Comparison of ENCODE assay signal across 16 mouse cellular contexts in the genomic region with DNA sequence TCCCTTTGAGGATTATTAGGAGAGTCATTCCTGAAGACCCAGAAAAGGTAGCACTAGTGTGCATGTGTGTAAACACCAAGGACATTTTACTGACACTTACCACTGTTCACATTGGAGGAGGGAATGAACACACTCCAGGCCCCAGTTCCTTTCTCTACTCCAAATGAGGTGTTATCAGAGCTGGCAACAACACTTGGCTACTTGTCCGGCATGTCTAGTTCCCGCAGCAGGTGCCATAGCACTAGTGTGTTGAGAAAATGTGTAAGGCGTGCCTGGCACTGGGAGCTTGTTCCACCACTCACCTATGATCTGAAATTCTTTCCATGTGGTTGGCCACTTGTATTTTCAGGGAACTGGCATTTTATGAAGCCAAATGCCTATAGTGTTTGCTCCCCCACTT.
DNase-seq lines count a peak whose midpoint lies in the region; ATAC-seq and TF ChIP-seq lines count a peak whose summit lies in the region.
"Had no signal": no experiment of that assay in that cellular context is flagged by ENCODE, and none has a peak within 500 bp of the region (broad histone marks: within the 10 kb centered on the region; RNA-seq: fewer than 3 reads in every experiment).

No protein-coding gene starts in this region.

- no peak overlapping the region for H3K9ac ChIP-seq in heart, adult 2 months (ENCODE audit: low read depth, low read length)
- H3K9ac ChIP-seq in heart, embryonic 13.5 days: no peak overlapping the region
- H3K9ac ChIP-seq: liver, embryonic 15.5 days had no signal

- H3K4me1 ChIP-seq in heart, adult 2 months (ENCODE audit: control insufficient read depth, insufficient read depth, low read length): peaks cover 5% of the 10 kb centered on the region
- peaks cover 49% of the 10 kb centered on the region for H3K4me1 ChIP-seq in heart, embryonic 13.5 days

- H3K27ac ChIP-seq in gastrocnemius, adult 2 months: peak overlapping the region; percentile 82
- H3K27ac ChIP-seq in heart, adult 2 months: peak overlapping the region; percentile 73
- peak overlapping the region; percentile 77 for H3K27ac ChIP-seq in heart, embryonic 13.5 days (replicated peaks)
- H3K27ac ChIP-seq: liver, embryonic 15.5 days had no signal

- H3K9me3 ChIP-seq in heart, embryonic 13.5 days: no peaks in the 10 kb centered on the region
- H3K9me3 ChIP-seq: liver, embryonic 15.5 days had no signal

- peak; percentile 68; the same call in 1 of the 2 replicates for TF ChIP-seq EP300 in heart, adult 2 months (IDR thresholded peaks at IDR 0.05; ENCODE audit: insufficient read depth, low read depth, low read length)

- 33% methylated on average over 3 of the region's 3 CpGs for WGBS in heart, adult 2 months
- 29% methylated on average over 3 of the region's 3 CpGs for WGBS in heart, embryonic 13.5 days

- H3K4me3 ChIP-seq in gastrocnemius, adult 2 months: no peak overlapping the region
- H3K4me3 ChIP-seq in heart, adult 2 months: no peak overlapping the region
- H3K4me3 ChIP-seq in heart, embryonic 13.5 days: no peak overlapping the region
- H3K4me3 ChIP-seq: liver, embryonic 15.5 days; megakaryocyte, embryonic 14.5 days had no signal

- peak overlapping the region; percentile 46; the same call in 1 of the 2 replicates for H3K4me2 ChIP-seq in heart, embryonic 13.5 days
- H3K4me2 ChIP-seq: liver, embryonic 15.5 days had no signal

- H3K27me3 ChIP-seq in heart, adult 2 months (ENCODE audit: control insufficient read depth, insufficient read depth, low read length): no peaks in the 10 kb centered on the region
- no peaks in the 10 kb centered on the region for H3K27me3 ChIP-seq in heart, embryonic 13.5 days (replicated peaks)
- H3K27me3 ChIP-seq: liver, embryonic 15.5 days; megakaryocyte, embryonic 14.5 days; Patski had no signal

- H3K36me3 ChIP-seq in heart, adult 2 months (ENCODE audit: control insufficient read depth, insufficient read depth, low read length): peaks cover 2% of the 10 kb centered on the region; the same call in 1 of the 2 replicates
- H3K36me3 ChIP-seq in heart, embryonic 13.5 days: no peaks in the 10 kb centered on the region
- H3K36me3 ChIP-seq: liver, embryonic 15.5 days had no signal

- ATAC-seq in heart, embryonic 13.5 days (ENCODE audit: extremely low read depth, insufficient number of reproducible peaks, low FRiP score, low TSS enrichment): no peak
- ATAC-seq: midbrain, embryonic 16.5 days; Patski had no signal

- no peak for TF ChIP-seq CTCF in gastrocnemius, adult 2 months (IDR thresholded peaks at IDR 0.05)
- TF ChIP-seq CTCF in heart, adult 2 months (IDR thresholded peaks at IDR 0.05): no peak

- DNase-seq in gastrocnemius, adult 2 months: no peak
- no peak for DNase-seq in gastrocnemius, postnatal 4 days (ENCODE audit: low spot score in 2 of 2)
- peak; percentile 35 to 67 for DNase-seq in heart, adult 2 months
- DNase-seq in heart, postnatal 36 days: peak; percentile 38 to 39
- no peak for DNase-seq in spleen, postnatal 36 days (ENCODE audit: low spot score in 2 of 2)
- no peak for DNase-seq in yolk sac, embryonic 10.5 days (ENCODE audit: low spot score)
- DNase-seq: embryo, embryonic 11 days; gastrocnemius, postnatal 10 days; kidney, adult 2 months; kidney, postnatal 14 days; retina, postnatal 1 day had no signal

- TF ChIP-seq POLR2A in heart, adult 2 months (IDR thresholded peaks at IDR 0.05; ENCODE audit: insufficient read depth, low read depth, low read length): no peak

- intact Hi-C loops in gastrocnemius, adult 2 months (cut with DNase I): no loop called here
- intact Hi-C loops in heart, adult 2 months (cut with DNase I): no loop called here
- intact Hi-C loops in heart, postnatal 36 days (cut with DNase I): no loop called here

- no peaks in the 10 kb centered on the region for H3K79me2 ChIP-seq in heart, adult 2 months (replicated peaks; ENCODE audit: control insufficient read depth, insufficient read depth, low read length)

Comparison
In these comparisons a context has a peak if more than half of its experiments do, and no peak if none do; other contexts are left out.
1. DNase-seq: peak in heart, adult 2 months (2 of 2) and heart, postnatal 36 days (2 of 2); none in gastrocnemius, adult 2 months (single experiment), gastrocnemius, postnatal 4 days (0 of 2), spleen, postnatal 36 days (0 of 2) and yolk sac, embryonic 10.5 days (single experiment).
2. Peak in every context shown above with its lines, with median percentiles within 50 percentile points of each other: H3K27ac ChIP-seq.